Mouse (Mus musculus): ENCODE data around the gene Jup.
"Not testable (repeated sequence)": the region's sequence is repeated elsewhere in the genome, so short reads cannot be mapped to it uniquely, and the experiment has no call there.

Jup gene

GRCm38 (mm10) chr11:100355972-100356818 lies 41.4 kb downstream of the Jup start, which contains the start of gene Hap1:
Hap1 (minus strand) TSS chr11:100356128.
- peak; percentile 84 to 87 for DNase-seq

GRCm38 (mm10) chr11:100355151-100355951 lies 42.2 kb downstream of the Jup start:
- peak; percentile 55 to 60 for DNase-seq

- DNase-seq: peak; percentile 63 to 71
Measured at GRCm38 (mm10) chr11:100352076-100352857, 45.3 kb downstream of the Jup start.

- no peak for DNase-seq
Measured at GRCm38 (mm10) chr11:100344269-100344668, 53.3 kb downstream of the Jup start.

GRCm38 (mm10) chr11:100335731-100336130 lies 61.8 kb downstream of the Jup start:
- no peak for DNase-seq

- no peak for DNase-seq
Measured at GRCm38 (mm10) chr11:100333944-100334457, 63.6 kb downstream of the Jup start, which contains the start of gene Gast. Gast (plus strand) TSS chr11:100334407.

- DNase-seq: no peak
Measured at GRCm38 (mm10) chr11:100332766-100333515, 64.6 kb downstream of the Jup start.

- DNase-seq: not testable (repeated sequence)
Measured at GRCm38 (mm10) chr11:100330816-100331375, 66.7 kb downstream of the Jup start.

GRCm38 (mm10) chr11:100330235-100330634 lies 67.3 kb downstream of the Jup start:
- DNase-seq: no peak

GRCm38 (mm10) chr11:100327761-100328160 lies 69.8 kb downstream of the Jup start:
- no peak for DNase-seq

GRCm38 (mm10) chr11:100327316-100327715 lies 70.2 kb downstream of the Jup start:
- DNase-seq: no peak

- no peak for DNase-seq
Measured at GRCm38 (mm10) chr11:100325062-100325629, 72.4 kb downstream of the Jup start.

- peak; percentile 72 to 83 for DNase-seq
Measured at GRCm38 (mm10) chr11:100323578-100323977, 74.0 kb downstream of the Jup start.

GRCm38 (mm10) chr11:100322591-100323258 lies 74.8 kb downstream of the Jup start:
- no peak for DNase-seq

- not testable (repeated sequence) for DNase-seq
Measured at GRCm38 (mm10) chr11:100321479-100322305, 75.9 kb downstream of the Jup start.

GRCm38 (mm10) chr11:100320701-100321410 lies 76.7 kb downstream of the Jup start:
- not testable (repeated sequence) for DNase-seq

- DNase-seq: peak; percentile 96 to 97
Measured at GRCm38 (mm10) chr11:100320172-100320630, 77.4 kb downstream of the Jup start.

GRCm38 (mm10) chr11:100319492-100320171 lies 77.9 kb downstream of the Jup start, which contains the start of gene Eif1:
Eif1 (plus strand) TSS chr11:100319885.
- DNase-seq: peak; percentile 100
